ENCODE assay signal across 23 mouse cellular contexts in genomic region chr6:145370302-145370701, GRCm38 (mm10).
A peak's percentile ranks its signal among the peaks of the same experiment; 100 is the strongest.
DNase-seq lines count a peak whose midpoint lies in the region; ATAC-seq and TF ChIP-seq lines count a peak whose summit lies in the region.
"Had no signal": no experiment of that assay in that cellular context is flagged by ENCODE, and none has a peak within 500 bp of the region (broad histone marks: within the 10 kb centered on the region; RNA-seq: fewer than 3 reads in every experiment).

No protein-coding gene starts in this region.

- peaks cover 41% of the 10 kb centered on the region for H3K4me1 ChIP-seq in heart, embryonic 13.5 days
- H3K4me1 ChIP-seq in limb, embryonic 15.5 days, result peaks cover 15% of the 10 kb centered on the region; the same call in 1 of the 2 replicates
- peaks cover 23% of the 10 kb centered on the region for H3K4me1 ChIP-seq in limb, embryonic 10.5 days
- peaks cover 37% of the 10 kb centered on the region for H3K4me1 ChIP-seq in embryonic fibroblast, embryonic 13.5 days (ENCODE audit: control insufficient read depth, insufficient read depth, low read length)
- 0 out of 2 replicates have a peak, but pooled peaks cover 3% of the 10 kb centered on the region for H3K4me1 ChIP-seq in hindbrain, postnatal 0 days (ENCODE audit: insufficient read depth, low read length)

- no peaks in the 10 kb centered on the region for H3K9me3 ChIP-seq in heart, embryonic 13.5 days
- H3K9me3 ChIP-seq in limb, embryonic 15.5 days, result no peaks in the 10 kb centered on the region
- no peaks in the 10 kb centered on the region for H3K9me3 ChIP-seq in limb, embryonic 10.5 days (replicated peaks)
- H3K9me3 ChIP-seq in hindbrain, postnatal 0 days (ENCODE audit: low read length), result no peaks in the 10 kb centered on the region
- H3K9me3 ChIP-seq: embryonic facial prominence, embryonic 10.5 days; forebrain, embryonic 10.5 days; hindbrain, embryonic 13.5 days had no signal

- no peak overlapping the region for H3K4me2 ChIP-seq in heart, embryonic 13.5 days
- H3K4me2 ChIP-seq in limb, embryonic 15.5 days, result no peak overlapping the region
- no peak overlapping the region for H3K4me2 ChIP-seq in hindbrain, postnatal 0 days (ENCODE audit: low read depth, low read length)
- H3K4me2 ChIP-seq: hindbrain, embryonic 13.5 days had no signal

- 49% methylated on average over 3 of the region's 3 CpGs for WGBS in heart, embryonic 13.5 days
- 56% methylated on average over 3 of the region's 3 CpGs for WGBS in limb, embryonic 15.5 days
- 80% methylated on average over 3 of the region's 3 CpGs for WGBS in limb, embryonic 10.5 days
- 84% methylated on average over 3 of the region's 3 CpGs for WGBS in hindbrain, postnatal 0 days

- H3K9ac ChIP-seq in heart, embryonic 13.5 days, result no peak overlapping the region
- no peak overlapping the region for H3K9ac ChIP-seq in limb, embryonic 15.5 days
- H3K9ac ChIP-seq in hindbrain, postnatal 0 days (replicated peaks; ENCODE audit: low read length), result no peak overlapping the region
- H3K9ac ChIP-seq: hindbrain, embryonic 13.5 days had no signal

- 0 out of 2 replicates have a peak overlapping the region, but pooled peaks have one; percentile 29 for H3K27ac ChIP-seq in heart, embryonic 13.5 days (replicated peaks)
- H3K27ac ChIP-seq in limb, embryonic 15.5 days, result peak overlapping the region; percentile 22; the same call in 1 of the 2 replicates
- H3K27ac ChIP-seq in limb, embryonic 10.5 days, result no peak overlapping the region
- H3K27ac ChIP-seq in embryonic fibroblast, embryonic 13.5 days (ENCODE audit: insufficient read depth, low read length), result 0 out of 2 replicates have a peak overlapping the region, but pooled peaks have one; percentile 13
- no peak overlapping the region for H3K27ac ChIP-seq in hindbrain, postnatal 0 days
- H3K27ac ChIP-seq: gastrocnemius, adult 2 months; hindbrain, embryonic 13.5 days had no signal

- no peak for TF ChIP-seq CTCF in embryonic fibroblast, embryonic 13.5 days (IDR thresholded peaks at IDR 0.05; ENCODE audit: borderline replicate concordance, insufficient read depth, low read length)
- TF ChIP-seq CTCF in hindbrain, postnatal 0 days (IDR thresholded peaks at IDR 0.05; ENCODE audit: low read depth), result no peak

- no peaks in the 10 kb centered on the region for H3K36me3 ChIP-seq in heart, embryonic 13.5 days
- no peaks in the 10 kb centered on the region for H3K36me3 ChIP-seq in limb, embryonic 15.5 days
- no peaks in the 10 kb centered on the region for H3K36me3 ChIP-seq in limb, embryonic 10.5 days
- H3K36me3 ChIP-seq in hindbrain, postnatal 0 days (ENCODE audit: insufficient read depth, low read length), result no peaks in the 10 kb centered on the region
- H3K36me3 ChIP-seq: embryonic facial prominence, embryonic 10.5 days; forebrain, embryonic 10.5 days; G1E; hindbrain, embryonic 13.5 days had no signal

- H3K4me3 ChIP-seq in heart, embryonic 13.5 days, result no peak overlapping the region
- no peak overlapping the region for H3K4me3 ChIP-seq in limb, embryonic 15.5 days
- no peak overlapping the region for H3K4me3 ChIP-seq in limb, embryonic 10.5 days
- no peak overlapping the region for H3K4me3 ChIP-seq in embryonic fibroblast, embryonic 13.5 days (ENCODE audit: insufficient read depth, low read length)
- H3K4me3 ChIP-seq in hindbrain, postnatal 0 days (ENCODE audit: low read length), result no peak overlapping the region
- H3K4me3 ChIP-seq: embryonic facial prominence, embryonic 10.5 days; erythroblast, embryonic 14.5 days; forebrain, embryonic 10.5 days; gastrocnemius, adult 2 months; hindbrain, embryonic 13.5 days had no signal

- TF ChIP-seq POLR2A in embryonic fibroblast, embryonic 13.5 days (IDR thresholded peaks at IDR 0.05; ENCODE audit: low read depth, low read length), result no peak

- peaks cover 25% of the 10 kb centered on the region for H3K27me3 ChIP-seq in heart, embryonic 13.5 days (replicated peaks)
- H3K27me3 ChIP-seq in limb, embryonic 15.5 days, result no peaks in the 10 kb centered on the region
- no peaks in the 10 kb centered on the region for H3K27me3 ChIP-seq in limb, embryonic 10.5 days (ENCODE audit: low read depth, poor library complexity, severe bottlenecking)
- H3K27me3 ChIP-seq in hindbrain, postnatal 0 days (ENCODE audit: insufficient read depth, low read length), result no peaks in the 10 kb centered on the region
- H3K27me3 ChIP-seq: hindbrain, embryonic 13.5 days had no signal

- no peak for ATAC-seq in heart, embryonic 13.5 days (ENCODE audit: extremely low read depth, insufficient number of reproducible peaks, low FRiP score, low TSS enrichment)
- no peak for ATAC-seq in limb, embryonic 15.5 days (ENCODE audit: insufficient number of reproducible peaks, low FRiP score, low TSS enrichment, low read depth)
- no peak for ATAC-seq in hindbrain, postnatal 0 days
- ATAC-seq: CD4-positive, CD25-positive, alpha-beta regulatory T cell, adult 4 months; forebrain, embryonic 14.5 days; intestine, embryonic 16.5 days had no signal

- no peak for DNase-seq in heart, postnatal 4 days
- no peak for DNase-seq in limb, embryonic 10.5 days (ENCODE audit: low spot score)
- DNase-seq in skeletal muscle tissue, adult 2 months (ENCODE audit: low read depth, low spot score), result peak; percentile 23
- no peak for DNase-seq in hindbrain, postnatal 0 days (ENCODE audit: low spot score)
- DNase-seq: adrenal gland, adult 8-10 months; adrenal gland, postnatal 36 days; B cell, adult 2 months; cerebellum, adult 2 months; cerebellum, postnatal 10 days; gastrocnemius, adult 2 months; gastrocnemius, postnatal 25 days; kidney, adult 2 months had no signal

Comparison
In these comparisons a context has a peak if more than half of its experiments do, and no peak if none do; other contexts are left out.
1. H3K27ac ChIP-seq: peak in heart, embryonic 13.5 days (single experiment), limb, embryonic 15.5 days (single experiment) and embryonic fibroblast, embryonic 13.5 days (single experiment); none in limb, embryonic 10.5 days (single experiment) and hindbrain, postnatal 0 days (single experiment).